ENCODE assay signal across 8 mouse cellular contexts in genomic region chr17:29450899-29451840, GRCm38 (mm10). TPM values are rescaled to one million over a fixed set of nuclear protein-coding genes. Genes with fewer than 3 reads are reported as not detected.
DNase-seq lines count a peak whose midpoint lies in the region; ATAC-seq and TF ChIP-seq lines count a peak whose summit lies in the region.

No protein-coding gene starts in this region.

- 1% methylated on average over 34 of the region's 34 CpGs for WGBS in forebrain, embryonic 11.5 days
- WGBS in lung, adult 2 months = 32% methylated on average over 34 of the region's 34 CpGs
- 6% methylated on average over 34 of the region's 34 CpGs for WGBS in stomach, embryonic 14.5 days

- H3K4me1 ChIP-seq in forebrain, embryonic 11.5 days (replicated peaks; ENCODE audit: control insufficient read depth, insufficient read depth, low read length) = peaks cover 14% of the 10 kb centered on the region
- H3K4me1 ChIP-seq in lung, adult 2 months (ENCODE audit: control insufficient read depth, insufficient read depth, low read length) = no peaks in the 10 kb centered on the region; the same call in 1 of the 2 replicates
- peaks cover 12% of the 10 kb centered on the region for H3K4me1 ChIP-seq in stomach, embryonic 14.5 days (ENCODE audit: control insufficient read depth, insufficient read depth, low read length)

- H3K9ac ChIP-seq in forebrain, embryonic 11.5 days (ENCODE audit: low read length) = peak overlapping the region; percentile 53
- H3K9ac ChIP-seq in stomach, embryonic 14.5 days (replicated peaks; ENCODE audit: low read depth, low read length) = no peak overlapping the region; the same call in 1 of the 2 replicates

- ATAC-seq in forebrain, embryonic 11.5 days (replicated peaks; ENCODE audit: low FRiP score) = peak; percentile 77
- ATAC-seq in stomach, embryonic 14.5 days (ENCODE audit: insufficient number of reproducible peaks, insufficient read depth, low FRiP score, low read depth) = peak; percentile 39; the same call in 1 of the 2 replicates
- ATAC-seq in monocyte, adult 5-6 weeks (replicated peaks; ENCODE audit: insufficient number of reproducible peaks, low FRiP score, low TSS enrichment, poor library complexity, severe bottlenecking) = no peak

- H3K4me2 ChIP-seq in forebrain, embryonic 11.5 days (ENCODE audit: low read depth, low read length, severe bottlenecking) = peak overlapping the region; percentile 45
- peak overlapping the region; percentile 29 for H3K4me2 ChIP-seq in stomach, embryonic 14.5 days (replicated peaks; ENCODE audit: low read depth, low read length)

- TF ChIP-seq CTCF in lung, adult 2 months (IDR thresholded peaks at IDR 0.05; ENCODE audit: insufficient read depth, low read length) = no peak

- no peaks in the 10 kb centered on the region; the same call in 1 of the 2 replicates for H3K9me3 ChIP-seq in forebrain, embryonic 11.5 days (ENCODE audit: control insufficient read depth, low read length)
- H3K9me3 ChIP-seq in stomach, embryonic 14.5 days (ENCODE audit: control insufficient read depth, low read depth, low read length) = no peaks in the 10 kb centered on the region

- DNase-seq in Muller cell, postnatal 12 days (ENCODE audit: inconsistent ontology term) = peak; percentile 90
- DNase-seq in forebrain, embryonic 11.5 days (ENCODE audit: low spot score) = peak; percentile 88
- DNase-seq in kidney, adult 18-20 months = peak; percentile 78
- DNase-seq in lung, adult 2 months = peak; percentile 60
- no peak for DNase-seq in left cerebral cortex, adult 11 months (ENCODE audit: low spot score)
- no peak for DNase-seq in frontal cortex, postnatal 14 days (ENCODE audit: low spot score in 2 of 2)

- no peak overlapping the region for H3K4me3 ChIP-seq in forebrain, embryonic 11.5 days (ENCODE audit: low read depth, low read length)
- peak overlapping the region; percentile 20 for H3K4me3 ChIP-seq in lung, adult 2 months (replicated peaks; ENCODE audit: extremely low read depth, low read depth, low read length)
- H3K4me3 ChIP-seq in stomach, embryonic 14.5 days (ENCODE audit: low read depth, low read length) = no peak overlapping the region

- no peaks in the 10 kb centered on the region for H3K27me3 ChIP-seq in forebrain, embryonic 11.5 days (ENCODE audit: control insufficient read depth, insufficient read depth, low read length)
- H3K27me3 ChIP-seq in stomach, embryonic 14.5 days (ENCODE audit: control insufficient read depth, insufficient read depth, low read length) = no peaks in the 10 kb centered on the region

- H3K27ac ChIP-seq in forebrain, embryonic 11.5 days (ENCODE audit: low read depth, low read length) = peak overlapping the region; percentile 78
- H3K27ac ChIP-seq in stomach, embryonic 14.5 days (ENCODE audit: low read length) = peak overlapping the region; percentile 64

- TF ChIP-seq POLR2A in lung, adult 2 months (IDR thresholded peaks at IDR 0.05; ENCODE audit: borderline replicate concordance, extremely low read depth, low read depth, low read length) = no peak

- H3K36me3 ChIP-seq in forebrain, embryonic 11.5 days (ENCODE audit: control insufficient read depth, insufficient read depth, low read length) = no peaks in the 10 kb centered on the region
- H3K36me3 ChIP-seq in stomach, embryonic 14.5 days (ENCODE audit: control insufficient read depth, insufficient read depth, low read length) = no peaks in the 10 kb centered on the region

RNA-seq across cellular contexts. Expression of gene Pim1, which starts 39.4 kb away (rescaled TPM):
- polyA plus RNA-seq in forebrain, embryonic 11.5 days (2014; fragmentation: Nextera tagmentation; extraction: Ambion mirVana) = 21.1 and 22.5 TPM in 2 replicates
- 35.8 and 48.0 TPM in 2 replicates for polyA plus RNA-seq in lung, adult 2 months (2012; rRNA removed)
- 10.1 TPM in 2 replicates for polyA plus RNA-seq in stomach, embryonic 14.5 days (2014; fragmentation: Nextera tagmentation; extraction: Ambion mirVana)
- 698 to 1,062 TPM (median 980 TPM) in 3 replicates for total RNA-seq in monocyte, adult 5-6 weeks (2017)

Comparison
In these comparisons a context has a peak if more than half of its experiments do, and no peak if none do; other contexts are left out.
1. DNase-seq: peak in Muller cell, postnatal 12 days (single experiment), forebrain, embryonic 11.5 days (single experiment), kidney, adult 18-20 months (single experiment) and lung, adult 2 months (single experiment); none in left cerebral cortex, adult 11 months (single experiment) and frontal cortex, postnatal 14 days (0 of 2).